Mouse (Mus musculus) liver, embryonic 11.5 days (tissue): ENCODE measurements around the gene B4galt5. TPM values are rescaled to one million over a fixed set of nuclear protein-coding genes. Genes with fewer than 3 reads are reported as not detected.

ENCODE experiments used
- ATAC-seq: fragments of 200-750 bp; cut with Nextera tagmentation; replicated peaks from 2 replicates; pipeline ENCODE4 v1.8.0; 2017; ENCODE audit warnings: moderate number of reproducible peaks, mild to moderate bottlenecking, moderate TSS enrichment, moderate library complexity; ENCODE audit not compliant: low FRiP score
- DNase-seq: peaks from one replicate; pipeline ENCODE4 v3.0.0-alpha.2; 2017; ENCODE audit warnings: low spot score
- H3K27ac ChIP-seq: fragments of 300-500 bp; sonication (generic); 2 replicates; pipeline ENCODE4 v1.5.1; 2014; ENCODE audit warnings: mild to moderate bottlenecking, low read depth, low read length, control low read depth
- H3K27me3 ChIP-seq: fragments of 300-500 bp; sonication (generic); replicated peaks from 2 replicates; pipeline ENCODE4 v1.6.1; 2014; ENCODE audit warnings: low read length, mixed read lengths; ENCODE audit not compliant: control insufficient read depth, insufficient read depth
- H3K36me3 ChIP-seq: fragments of 300-500 bp; sonication (generic); 2 replicates; pipeline ENCODE4 v1.6.1; 2014; ENCODE audit warnings: mild to moderate bottlenecking, low read length, moderate library complexity, mixed read lengths; ENCODE audit not compliant: control insufficient read depth, insufficient read depth
- H3K4me1 ChIP-seq: fragments of 300-500 bp; sonication (generic); replicated peaks from 2 replicates; pipeline ENCODE4 v1.6.1; 2014; ENCODE audit warnings: low read length, mixed read lengths; ENCODE audit not compliant: control insufficient read depth, insufficient read depth
- H3K4me2 ChIP-seq: fragments of 300-500 bp; sonication (generic); 2 replicates; pipeline ENCODE4 v1.6.1; 2014; ENCODE audit warnings: mild to moderate bottlenecking, control low read depth, moderate library complexity
- H3K4me3 ChIP-seq: fragments of 300-500 bp; sonication (generic); 2 replicates; pipeline ENCODE4 v1.5.1; 2014; ENCODE audit warnings: low read depth, low read length, control low read depth
- H3K9ac ChIP-seq: fragments of 300-500 bp; sonication (generic); 2 replicates; pipeline ENCODE4 v1.6.1; 2014; ENCODE audit warnings: low read depth, low read length, control low read depth
- H3K9me3 ChIP-seq: fragments of 300-500 bp; sonication (generic); 2 replicates; pipeline ENCODE4 v1.6.1; 2016; ENCODE audit warnings: low read length, inconsistent platforms, mixed read lengths; ENCODE audit not compliant: control insufficient read depth
- WGBS: fragments of 180-500 bp; shearing (Covaris S2); extraction: QIAGEN DNeasy Blood & Tissue Kit; methylation state at CpG from one replicate; pipeline ENCODE4 v1.1.7; 2014; 5-methylcytosine and 5-hydroxymethylcytosine counted together
- polyA plus RNA-seq: library from polyadenylated mRNA; unstranded; fragments of >200 nt; fragmentation: Nextera tagmentation; extraction: Ambion mirVana; gene quantifications from 2 replicates; pipeline ENCODE4 v1.2.1, GENCODE M21; 2014

B4galt5 gene
- polyA plus RNA-seq, 1 experiment from 2014 or later, result 11.8 TPM

DNA sequence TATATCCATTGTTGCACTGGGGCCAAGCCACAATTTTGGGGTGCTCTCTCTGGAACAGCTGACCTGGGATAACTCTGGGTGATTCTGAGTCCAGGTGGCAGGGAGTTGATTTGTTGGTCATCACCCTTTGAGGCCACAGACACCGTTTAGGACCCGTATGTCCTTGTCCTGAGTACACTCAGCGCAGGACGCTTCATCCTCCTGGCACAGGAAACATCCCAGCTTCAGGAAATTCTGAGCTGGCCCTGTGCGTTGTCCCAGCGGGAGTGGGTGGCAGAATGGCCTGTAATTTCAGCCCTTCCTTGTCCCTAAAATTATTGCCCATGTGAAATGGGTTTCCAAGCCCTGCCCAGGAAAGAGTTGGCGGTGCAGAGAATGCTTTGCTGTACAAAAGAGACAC lies 71.0 kb downstream of the B4galt5 start:
- 0 out of 2 replicates have a peak, but pooled peaks cover 5% of the 10 kb centered on the region for H3K27me3 ChIP-seq
- DNase-seq (no peak), ATAC-seq (no peak)
- no peak overlapping the region for H3K9ac ChIP-seq
- no peak overlapping the region for H3K4me3 ChIP-seq
- H3K36me3 ChIP-seq, result no peaks in the 10 kb centered on the region
- H3K9me3 ChIP-seq, result no peaks in the 10 kb centered on the region
- no peak overlapping the region for H3K27ac ChIP-seq
- H3K4me1 ChIP-seq, result no peaks in the 10 kb centered on the region
- WGBS, result 75% methylated on average over 7 of the region's 7 CpGs
- H3K4me2 ChIP-seq, result no peak overlapping the region

DNA sequence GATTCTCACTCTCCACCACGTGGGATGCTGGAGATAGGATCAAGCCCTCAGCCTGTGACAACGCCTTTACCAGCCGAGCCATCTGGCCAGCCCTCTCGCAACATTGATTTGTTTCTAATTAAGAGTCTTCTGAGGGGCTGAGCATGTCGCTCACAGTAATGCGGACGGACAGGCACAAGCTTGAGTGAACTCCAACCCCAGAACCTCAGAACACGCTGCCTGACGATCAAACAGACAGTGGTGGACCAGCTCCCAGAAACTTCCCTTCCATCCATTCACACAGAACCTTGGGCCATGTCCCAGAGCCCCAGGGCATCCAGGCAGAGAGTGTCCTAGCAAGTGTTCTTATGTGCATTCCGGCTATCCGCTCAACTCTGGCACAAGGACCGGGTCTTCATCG lies 72.0 kb downstream of the B4galt5 start:
- no peak for DNase-seq
- ATAC-seq, result no peak
- Histone ChIP-seq H3K27me3 (0 out of 2 replicates have a peak, but pooled peaks cover 5% of the 10 kb centered on the region), H3K4me2 (no peak overlapping the region), H3K36me3 (no peaks in the 10 kb centered on the region), H3K27ac (no peak overlapping the region), H3K4me1 (no peaks in the 10 kb centered on the region), H3K9ac (no peak overlapping the region), H3K4me3 (no peak overlapping the region), H3K9me3 (no peaks in the 10 kb centered on the region)
- WGBS, result 76% methylated on average over 13 of the region's 13 CpGs

GRCm38 (mm10) chr2:167275856-167276255 lies 73.1 kb downstream of the B4galt5 start:
- 77% methylated on average over 10 of the region's 10 CpGs for WGBS
- no peak overlapping the region for H3K4me3 ChIP-seq
- no peak overlapping the region for H3K4me2 ChIP-seq
- no peaks in the 10 kb centered on the region for H3K36me3 ChIP-seq
- ATAC-seq, result no peak
- no peaks in the 10 kb centered on the region for H3K4me1 ChIP-seq
- no peak overlapping the region for H3K9ac ChIP-seq
- no peak for DNase-seq
- H3K27me3 ChIP-seq, result 0 out of 2 replicates have a peak, but pooled peaks cover 5% of the 10 kb centered on the region
- no peak overlapping the region for H3K27ac ChIP-seq
- H3K9me3 ChIP-seq, result no peaks in the 10 kb centered on the region

DNA sequence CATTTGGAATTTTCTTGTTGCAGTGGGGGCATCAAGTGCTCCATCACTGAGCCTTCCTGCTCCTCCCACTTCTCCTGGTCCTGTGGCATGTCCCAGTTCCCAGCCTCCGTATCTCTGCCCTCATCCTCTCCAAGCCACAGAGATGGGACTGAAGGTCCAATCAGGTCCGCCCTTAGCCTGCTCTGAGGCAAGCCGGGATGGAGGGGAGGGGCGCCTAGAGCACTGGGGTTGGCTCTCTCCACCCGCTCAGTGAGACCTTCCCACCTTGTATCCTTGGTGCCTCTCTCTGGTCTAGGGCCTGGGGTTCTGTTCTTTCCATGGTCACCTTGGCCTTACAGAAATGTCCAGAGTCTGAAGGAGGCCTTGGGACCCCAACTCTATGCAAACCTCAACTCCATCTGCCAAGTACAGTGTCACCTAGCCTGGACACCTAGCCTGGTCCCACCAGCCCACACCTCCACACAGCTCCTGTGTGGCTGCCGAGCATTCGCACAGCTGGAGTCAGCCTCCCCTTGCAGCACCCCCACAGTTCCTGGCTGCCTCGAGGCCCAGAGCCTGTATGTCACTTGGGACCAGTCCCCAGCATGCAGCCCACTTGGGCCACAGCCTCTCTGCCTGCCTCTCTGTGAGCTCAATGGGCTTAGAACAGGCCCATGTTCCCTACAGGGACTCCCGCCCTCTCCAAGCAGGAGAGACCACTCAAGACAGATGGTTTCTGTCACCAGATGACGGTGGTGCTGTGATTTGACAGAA lies 74.1 kb downstream of the B4galt5 start:
- Histone ChIP-seq H3K4me2 (no peak overlapping the region), H3K27ac (no peak overlapping the region), H3K27me3 (0 out of 2 replicates have a peak, but pooled peaks cover under 1% of the 10 kb centered on the region), H3K9ac (no peak overlapping the region), H3K36me3 (no peaks in the 10 kb centered on the region), H3K4me1 (no peaks in the 10 kb centered on the region), H3K9me3 (no peaks in the 10 kb centered on the region), H3K4me3 (no peak overlapping the region)
- DNase-seq (no peak), ATAC-seq (0 out of 2 replicates have a peak, but pooled peaks have one; percentile 29)
- 58% methylated on average over 10 of the region's 10 CpGs for WGBS

GRCm38 (mm10) chr2:167273206-167273740 lies 75.7 kb downstream of the B4galt5 start:
- ATAC-seq, result no peak
- WGBS, result 68% methylated on average over 13 of the region's 13 CpGs

GRCm38 (mm10) chr2:167272706-167273105 lies 76.3 kb downstream of the B4galt5 start:
- H3K9me3 ChIP-seq, result no peaks in the 10 kb centered on the region
- no peak overlapping the region for H3K4me2 ChIP-seq
- H3K4me3 ChIP-seq, result no peak overlapping the region
- DNase-seq (no peak), ATAC-seq (no peak)
- 78% methylated on average over 3 of the region's 3 CpGs for WGBS
- no peaks in the 10 kb centered on the region for H3K4me1 ChIP-seq
- no peaks in the 10 kb centered on the region for H3K36me3 ChIP-seq
- H3K27ac ChIP-seq, result no peak overlapping the region
- no peaks in the 10 kb centered on the region for H3K27me3 ChIP-seq
- H3K9ac ChIP-seq, result no peak overlapping the region

More at GRCm38 (mm10) chr2:167273206-167273740, 75.7 kb downstream of the B4galt5 start:
- H3K27me3 ChIP-seq, result no peaks in the 10 kb centered on the region
- no peak overlapping the region for H3K27ac ChIP-seq
- no peaks in the 10 kb centered on the region for H3K36me3 ChIP-seq
- no peaks in the 10 kb centered on the region for H3K4me1 ChIP-seq
- DNase-seq, result no peak
- no peak overlapping the region for H3K4me2 ChIP-seq
- H3K4me3 ChIP-seq, result no peak overlapping the region
- no peak overlapping the region for H3K9ac ChIP-seq
- no peaks in the 10 kb centered on the region for H3K9me3 ChIP-seq

DNA sequence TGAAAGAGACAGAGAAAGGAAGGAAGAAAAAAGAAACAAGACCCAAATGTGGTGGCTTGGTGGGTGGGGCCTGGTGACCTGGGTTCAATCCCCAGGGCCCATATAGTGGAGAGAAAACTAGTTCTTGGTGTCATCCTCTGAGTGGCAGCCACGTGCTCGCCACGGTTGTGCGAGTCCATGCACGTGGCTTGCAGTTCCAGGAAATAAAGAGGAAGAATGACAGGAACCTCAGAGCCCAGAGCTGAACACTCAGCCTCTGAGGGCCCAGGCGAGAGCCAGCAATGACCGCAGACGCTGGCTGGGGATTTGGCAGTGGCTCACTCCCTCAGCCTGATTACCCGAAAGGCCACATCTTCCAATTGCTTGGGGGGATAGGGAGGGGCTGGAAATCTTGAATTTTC lies 77.9 kb downstream of the B4galt5 start:
- DNase-seq, result no peak
- Histone ChIP-seq H3K27me3 (no peaks in the 10 kb centered on the region), H3K9me3 (no peaks in the 10 kb centered on the region), H3K9ac (no peak overlapping the region), H3K4me1 (no peaks in the 10 kb centered on the region), H3K4me3 (no peak overlapping the region), H3K36me3 (no peaks in the 10 kb centered on the region), H3K4me2 (no peak overlapping the region), H3K27ac (no peak overlapping the region)
- 71% methylated on average over 9 of the region's 9 CpGs for WGBS
- ATAC-seq, result no peak

DNA sequence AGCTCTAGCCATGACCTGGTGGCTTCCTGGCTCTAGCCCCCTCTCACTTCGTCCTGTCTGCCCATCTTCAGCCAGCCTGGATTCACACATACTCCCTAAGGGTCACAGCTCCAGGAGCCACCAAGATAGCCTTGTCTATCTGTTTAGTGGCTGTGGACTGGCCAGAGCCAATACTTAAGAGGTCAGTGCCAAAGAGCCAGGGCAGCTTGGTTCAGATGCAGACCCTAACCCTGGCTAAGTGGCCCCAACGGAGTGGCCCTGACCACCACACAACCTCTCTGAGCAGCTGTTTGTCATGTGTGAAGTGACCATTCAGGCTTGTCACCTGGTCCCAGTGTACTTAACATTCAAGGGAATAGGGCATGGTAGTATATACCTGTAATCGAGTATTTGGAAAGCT lies 78.5 kb downstream of the B4galt5 start:
- H3K27me3 ChIP-seq, result no peaks in the 10 kb centered on the region
- no peaks in the 10 kb centered on the region for H3K9me3 ChIP-seq
- H3K36me3 ChIP-seq, result no peaks in the 10 kb centered on the region
- no peak overlapping the region for H3K9ac ChIP-seq
- no peak for DNase-seq
- no peak for ATAC-seq
- WGBS, result 85% methylated on average over 3 of the region's 3 CpGs
- H3K4me2 ChIP-seq, result no peak overlapping the region
- no peaks in the 10 kb centered on the region for H3K4me1 ChIP-seq
- no peak overlapping the region for H3K27ac ChIP-seq
- no peak overlapping the region for H3K4me3 ChIP-seq

DNA sequence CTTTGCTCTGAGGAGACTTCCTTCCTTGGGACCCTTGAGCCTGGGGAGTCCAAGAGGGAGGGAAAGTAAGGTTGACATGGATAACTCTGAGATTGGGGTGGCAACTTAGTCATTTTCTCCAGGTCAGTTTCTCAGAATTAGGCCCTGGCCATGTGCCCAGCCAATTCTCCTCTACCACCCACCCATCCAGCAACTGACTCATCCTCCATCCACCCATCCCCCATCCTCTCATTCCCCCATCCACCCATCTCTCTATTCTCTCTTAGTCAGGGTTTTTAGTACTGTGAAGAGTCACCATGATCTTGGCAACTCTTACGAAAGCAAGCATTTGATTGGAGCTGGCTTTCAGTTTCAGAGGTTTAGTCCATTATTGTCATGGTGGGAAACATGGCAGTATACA lies 80.3 kb downstream of the B4galt5 start:
- ATAC-seq (no peak), DNase-seq (no peak)
- no peaks in the 10 kb centered on the region for H3K4me1 ChIP-seq
- no peak overlapping the region for H3K4me3 ChIP-seq
- no peaks in the 10 kb centered on the region for H3K27me3 ChIP-seq
- no peak overlapping the region for H3K27ac ChIP-seq
- 68% methylated on average over 1 of the region's 1 CpGs for WGBS
- H3K9me3 ChIP-seq, result no peaks in the 10 kb centered on the region
- no peak overlapping the region for H3K4me2 ChIP-seq
- H3K9ac ChIP-seq, result no peak overlapping the region
- H3K36me3 ChIP-seq, result no peaks in the 10 kb centered on the region
